8 mouse cellular contexts compared by ENCODE assay signal in genomic region chr5:135012671-135013441, GRCm38 (mm10). TPM values are rescaled to one million over a fixed set of nuclear protein-coding genes. Genes with fewer than 3 reads are reported as not detected.
DNase-seq lines count a peak whose midpoint lies in the region; ATAC-seq and TF ChIP-seq lines count a peak whose summit lies in the region.

No protein-coding gene starts in this region.

- no peak overlapping the region for H3K27ac ChIP-seq in heart, embryonic 11.5 days (ENCODE audit: low read depth, low read length)
- H3K27ac ChIP-seq in kidney, embryonic 16.5 days (ENCODE audit: low read length): peak overlapping the region; percentile 76
- 0 out of 2 replicates have a peak overlapping the region, but pooled peaks have one; percentile 54 for H3K27ac ChIP-seq in lung, embryonic 14.5 days (ENCODE audit: low read depth)

- no peaks in the 10 kb centered on the region for H3K79me2 ChIP-seq in C2C12 (ENCODE audit: control insufficient read depth, insufficient read depth)

- peak; percentile 75 for DNase-seq in WW6 (ENCODE audit: low read depth, low spot score)
- peak; percentile 90 for DNase-seq in embryo, embryonic 10.5 days (ENCODE audit: low spot score)
- DNase-seq in lung, embryonic 14.5 days: peak; percentile 89
- peak; percentile 76 to 86 for DNase-seq in right cerebral cortex, postnatal 10 days (ENCODE audit: low spot score in 2 of 2)
- peak; percentile 60 to 73 for DNase-seq in urinary bladder, postnatal 36 days (ENCODE audit: low spot score in 2 of 2)

- H3K4me1 ChIP-seq in heart, embryonic 11.5 days (ENCODE audit: control insufficient read depth, insufficient read depth, low read length): peaks cover 19% of the 10 kb centered on the region
- H3K4me1 ChIP-seq in kidney, embryonic 16.5 days (ENCODE audit: insufficient read depth, low read length): peaks cover 34% of the 10 kb centered on the region
- peaks cover 22% of the 10 kb centered on the region for H3K4me1 ChIP-seq in lung, embryonic 14.5 days (ENCODE audit: insufficient read depth)

- H3K9me3 ChIP-seq in heart, embryonic 11.5 days (replicated peaks; ENCODE audit: control insufficient read depth, low read length): no peaks in the 10 kb centered on the region
- no peaks in the 10 kb centered on the region for H3K9me3 ChIP-seq in kidney, embryonic 16.5 days (ENCODE audit: low read length)
- H3K9me3 ChIP-seq in lung, embryonic 14.5 days (ENCODE audit: low read depth, low read length): no peaks in the 10 kb centered on the region

- no peak for ATAC-seq in heart, embryonic 11.5 days (replicated peaks; ENCODE audit: insufficient number of reproducible peaks, low FRiP score, low TSS enrichment)
- no peak for ATAC-seq in kidney, embryonic 16.5 days (ENCODE audit: low FRiP score, low TSS enrichment)
- no peak for ATAC-seq in lung, embryonic 14.5 days (ENCODE audit: insufficient read depth)

- no peak overlapping the region for H3ac ChIP-seq in C2C12 (ENCODE audit: control insufficient read depth, insufficient read length, low read depth)

- H3K36me3 ChIP-seq in C2C12 (ENCODE audit: control insufficient read depth, insufficient read depth): no peaks in the 10 kb centered on the region
- H3K36me3 ChIP-seq in heart, embryonic 11.5 days (ENCODE audit: control insufficient read depth, insufficient read depth, low read length): no peaks in the 10 kb centered on the region
- no peaks in the 10 kb centered on the region for H3K36me3 ChIP-seq in kidney, embryonic 16.5 days (ENCODE audit: insufficient read depth, low read length)
- no peaks in the 10 kb centered on the region for H3K36me3 ChIP-seq in lung, embryonic 14.5 days (ENCODE audit: insufficient read depth)

- no peaks in the 10 kb centered on the region for H3K27me3 ChIP-seq in C2C12 (ENCODE audit: control insufficient read depth, insufficient read depth, insufficient read length)
- H3K27me3 ChIP-seq in heart, embryonic 11.5 days (ENCODE audit: control insufficient read depth, insufficient read depth, low read length): no peaks in the 10 kb centered on the region
- H3K27me3 ChIP-seq in kidney, embryonic 16.5 days (ENCODE audit: insufficient read depth, low read length): no peaks in the 10 kb centered on the region
- H3K27me3 ChIP-seq in lung, embryonic 14.5 days (ENCODE audit: insufficient read depth, low read length): no peaks in the 10 kb centered on the region

- peak overlapping the region; percentile 4; the same call in 1 of the 2 replicates for H3K9ac ChIP-seq in heart, embryonic 11.5 days (ENCODE audit: low read depth, low read length)
- H3K9ac ChIP-seq in kidney, embryonic 16.5 days (replicated peaks; ENCODE audit: low read length): peak overlapping the region; percentile 59
- H3K9ac ChIP-seq in lung, embryonic 14.5 days: peak overlapping the region; percentile 32; the same call in 1 of the 2 replicates

- 3% methylated on average over 15 of the region's 16 CpGs for WGBS in heart, embryonic 11.5 days (ENCODE audit: insufficient replicate concordance)
- 6% methylated on average over 14 of the region's 16 CpGs for WGBS in kidney, embryonic 16.5 days
- 5% methylated on average over 16 of the region's 16 CpGs for WGBS in lung, embryonic 14.5 days

- TF ChIP-seq CTCF in C2C12 (IDR thresholded peaks at IDR 0.05; ENCODE audit: control insufficient read depth, insufficient read depth, insufficient read length): peak; percentile 76
- TF ChIP-seq CTCF in lung, embryonic 14.5 days (IDR thresholded peaks at IDR 0.05; ENCODE audit: low read depth): peak; percentile 73

- no peaks in the 10 kb centered on the region for H3K79me3 ChIP-seq in C2C12 (ENCODE audit: low read depth)

- H3K4me2 ChIP-seq in heart, embryonic 11.5 days: peak overlapping the region; percentile 47
- peak overlapping the region; percentile 54 for H3K4me2 ChIP-seq in kidney, embryonic 16.5 days (replicated peaks; ENCODE audit: low read depth, low read length)
- peak overlapping the region; percentile 52 for H3K4me2 ChIP-seq in lung, embryonic 14.5 days

- no peak overlapping the region for H3K4me3 ChIP-seq in C2C12 (ENCODE audit: insufficient read depth, poor library complexity, severe bottlenecking)
- H3K4me3 ChIP-seq in heart, embryonic 11.5 days (ENCODE audit: low read depth, low read length): peak overlapping the region; percentile 17; the same call in 1 of the 2 replicates
- H3K4me3 ChIP-seq in kidney, embryonic 16.5 days (ENCODE audit: low read length): peak overlapping the region; percentile 40
- H3K4me3 ChIP-seq in lung, embryonic 14.5 days (ENCODE audit: low read depth, low read length): peak overlapping the region; percentile 24

TF ChIP-seq in C2C12, 6 proteins besides CTCF, POLR2A, EP300 and RAD21:
- TF ChIP-seq CEBPB (IDR thresholded peaks at IDR 0.05; ENCODE audit: low read depth): no peak
- no peak for TF ChIP-seq MAX (IDR thresholded peaks at IDR 0.05)
- no peak for TF ChIP-seq FOSL1 (IDR thresholded peaks at IDR 0.05; ENCODE audit: insufficient read depth, low read length, poor library complexity, severe bottlenecking)
- TF ChIP-seq MYOD1 (IDR thresholded peaks at IDR 0.05; ENCODE audit: control insufficient read depth, insufficient read length, low read depth): no peak
- no peak for TF ChIP-seq USF1 (IDR thresholded peaks at IDR 0.05; ENCODE audit: low read depth)
- no peak for TF ChIP-seq MYOG (IDR thresholded peaks at IDR 0.05; ENCODE audit: control insufficient read depth, extremely low read depth, insufficient read length)

RNA-seq across cellular contexts. Expression of gene Abhd11, which starts 3.9 kb away (rescaled TPM):
- 26.8 TPM for polyA plus RNA-seq in C2C12 (2012; fragmentation: generic; extraction: Trizol)
- 58.2 and 59.9 TPM in 2 replicates for polyA plus RNA-seq in heart, embryonic 11.5 days (2014; fragmentation: Nextera tagmentation; extraction: Ambion mirVana)
- 81.1 and 81.9 TPM in 2 replicates for polyA plus RNA-seq in kidney, embryonic 16.5 days (2015; fragmentation: Nextera tagmentation; extraction: Ambion mirVana)
- 60.0 and 71.0 TPM in 2 replicates for polyA plus RNA-seq in lung, embryonic 14.5 days (2014; fragmentation: Nextera tagmentation; extraction: Ambion mirVana)

RNA-seq across cellular contexts. Expression of gene Stx1a, which starts 10.4 kb away (rescaled TPM):
- polyA plus RNA-seq in C2C12 (2012; fragmentation: generic; extraction: Trizol): 5.3 TPM
- polyA plus RNA-seq in heart, embryonic 11.5 days (2014; fragmentation: Nextera tagmentation; extraction: Ambion mirVana): 10.4 and 13.4 TPM in 2 replicates
- polyA plus RNA-seq in kidney, embryonic 16.5 days (2015; fragmentation: Nextera tagmentation; extraction: Ambion mirVana): 13.4 and 13.5 TPM in 2 replicates
- polyA plus RNA-seq in lung, embryonic 14.5 days (2014; fragmentation: Nextera tagmentation; extraction: Ambion mirVana): 13.2 and 14.5 TPM in 2 replicates

RNA-seq across cellular contexts. Expression of gene Cldn3, which starts 26.8 kb away (rescaled TPM):
- polyA plus RNA-seq in C2C12 (2012; fragmentation: generic; extraction: Trizol): not detected
- 1.2 and 1.5 TPM in 2 replicates for polyA plus RNA-seq in heart, embryonic 11.5 days (2014; fragmentation: Nextera tagmentation; extraction: Ambion mirVana)
- 67.7 and 69.2 TPM in 2 replicates for polyA plus RNA-seq in kidney, embryonic 16.5 days (2015; fragmentation: Nextera tagmentation; extraction: Ambion mirVana)
- polyA plus RNA-seq in lung, embryonic 14.5 days (2014; fragmentation: Nextera tagmentation; extraction: Ambion mirVana): 137 and 139 TPM in 2 replicates

RNA-seq across cellular contexts. Expression of gene Dnajc30, which starts 51.1 kb away (rescaled TPM):
- polyA plus RNA-seq in C2C12 (2012; fragmentation: generic; extraction: Trizol): 16.8 TPM
- polyA plus RNA-seq in heart, embryonic 11.5 days (2014; fragmentation: Nextera tagmentation; extraction: Ambion mirVana): 29.2 and 30.9 TPM in 2 replicates
- polyA plus RNA-seq in kidney, embryonic 16.5 days (2015; fragmentation: Nextera tagmentation; extraction: Ambion mirVana): 33.3 and 38.7 TPM in 2 replicates
- 31.9 and 33.2 TPM in 2 replicates for polyA plus RNA-seq in lung, embryonic 14.5 days (2014; fragmentation: Nextera tagmentation; extraction: Ambion mirVana)

RNA-seq across cellular contexts. Expression of gene Bud23, which starts 51.9 kb away (rescaled TPM):
- 63.8 TPM for polyA plus RNA-seq in C2C12 (2012; fragmentation: generic; extraction: Trizol)
- 74.8 and 78.3 TPM in 2 replicates for polyA plus RNA-seq in heart, embryonic 11.5 days (2014; fragmentation: Nextera tagmentation; extraction: Ambion mirVana)
- 134 and 139 TPM in 2 replicates for polyA plus RNA-seq in kidney, embryonic 16.5 days (2015; fragmentation: Nextera tagmentation; extraction: Ambion mirVana)
- polyA plus RNA-seq in lung, embryonic 14.5 days (2014; fragmentation: Nextera tagmentation; extraction: Ambion mirVana): 102 and 116 TPM in 2 replicates

Comparison
In these comparisons a context has a peak if more than half of its experiments do, and no peak if none do; other contexts are left out.
1. H3K9ac ChIP-seq: peak in every context shown above with its lines; median percentile 59 in kidney, embryonic 16.5 days; 32 in lung, embryonic 14.5 days; 4 in heart, embryonic 11.5 days.
2. RNA of gene Cldn3, which starts 26.8 kb away (polyA plus RNA-seq): 137 to 139 TPM in lung, embryonic 14.5 days and 67.7 to 69.2 TPM in kidney, embryonic 16.5 days; 1.2 to 1.5 TPM in heart, embryonic 11.5 days and not detected in C2C12 (single experiment); every median in the first group is over 10 times any median in the second.
3. Peak in every context shown above with its lines, with median percentiles within 50 percentile points of each other: DNase-seq and H3K4me2 ChIP-seq.